Mouse (Mus musculus): ENCODE measurements around the gene Rln3. TPM values are rescaled to one million over a fixed set of nuclear protein-coding genes. Genes with fewer than 3 reads are reported as not detected.

Gene Rln3
- total and polyA plus RNA-seq, 3 experiments = not detected

DNA sequence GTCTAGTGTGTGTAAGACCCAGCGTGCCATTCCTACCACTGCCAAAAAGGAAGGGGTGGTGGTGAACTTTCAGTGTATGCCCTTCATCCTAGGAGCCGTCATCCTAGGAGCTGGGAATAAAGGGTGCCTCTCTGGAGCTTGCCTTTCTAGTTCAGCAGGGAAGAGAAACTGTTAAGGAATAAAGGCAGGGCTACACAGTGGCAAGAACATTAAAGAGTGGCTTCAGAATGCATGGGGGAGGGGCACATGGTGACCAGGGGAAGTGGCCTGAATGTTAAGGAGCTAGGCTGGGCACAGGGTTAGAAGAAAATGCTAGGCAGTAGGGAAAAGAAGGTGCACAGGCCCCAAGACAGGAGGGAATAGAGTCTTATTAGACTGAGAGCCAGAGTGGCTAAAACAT, 24.9 kb upstream of the Rln3 start:
- H3K9ac ChIP-seq (ENCODE audit: insufficient read depth, low read depth) = no peak overlapping the region
- peaks cover 16 to 51% of the 10 kb centered on the region in 2 experiments for H3K4me1 ChIP-seq (ENCODE audit: control insufficient read depth in 1 of 2, insufficient read depth in 2 of 2)
- TF ChIP-seq RAD21 (IDR thresholded peaks at IDR 0.05; ENCODE audit: low read depth, low read length) (no peak), PAX5 (IDR thresholded peaks at IDR 0.05; ENCODE audit: low read length) (no peak), RCOR1 (conservative IDR thresholded peaks at IDR 0.05; ENCODE audit: low read depth, low read length) (no peak), BHLHE40 (IDR thresholded peaks at IDR 0.05; ENCODE audit: low read depth, low read length) (no peak), JUN (IDR thresholded peaks at IDR 0.05; ENCODE audit: insufficient read depth, low read depth, low read length) (no peak), HCFC1 (IDR thresholded peaks at IDR 0.05; ENCODE audit: low read depth, low read length) (no peak), MAFK (IDR thresholded peaks at IDR 0.05; ENCODE audit: insufficient replicate concordance, low read length) (no peak), TBP (conservative IDR thresholded peaks at IDR 0.05; ENCODE audit: low read depth, low read length) (no peak), ZMIZ1 (IDR thresholded peaks at IDR 0.05; ENCODE audit: low read depth, low read length) (no peak), KAT2A (IDR thresholded peaks at IDR 0.05; ENCODE audit: insufficient replicate concordance, low read length) (no peak), POLR2A (IDR thresholded peaks at IDR 0.05; ENCODE audit: low read depth, low read length) (no peak), CTCF (conservative IDR thresholded peaks at IDR 0.05 in 1 of 2, IDR thresholded peaks at IDR 0.05 in 1 of 2; ENCODE audit: low read depth in 2 of 2, low read length in 2 of 2) (no peak), SIN3A (IDR thresholded peaks at IDR 0.05; ENCODE audit: low read length) (no peak), NELFE (IDR thresholded peaks at IDR 0.05; ENCODE audit: low read depth, low read length) (no peak), UBTF (IDR thresholded peaks at IDR 0.05; ENCODE audit: low read depth, low read length) (no peak), ZNF384 (IDR thresholded peaks at IDR 0.05; ENCODE audit: low read depth, low read length) (no peak), TCF12 (IDR thresholded peaks at IDR 0.05; ENCODE audit: low read depth, low read length) (no peak), E2F4 (IDR thresholded peaks at IDR 0.05; ENCODE audit: insufficient replicate concordance, low read depth, low read length) (no peak), USF1 (IDR thresholded peaks at IDR 0.05; ENCODE audit: low read depth, low read length) (no peak), USF2 (conservative IDR thresholded peaks at IDR 0.05; ENCODE audit: low read depth, low read length) (no peak)
- peaks cover 14% of the 10 kb centered on the region for H3K79me2 ChIP-seq (replicated peaks; ENCODE audit: control insufficient read depth, extremely low read depth, insufficient read depth, poor library complexity, severe bottlenecking)
- no peak overlapping the region for H3K27ac ChIP-seq (ENCODE audit: insufficient read depth, low read depth)
- dilution Hi-C loops (cut with MboI; ENCODE audit: extremely low pct_ligation_motif_present, extremely low pct_unique_long_range_greater_than_20kb, low sequenced_read_pairs) (no loop called here), in situ Hi-C loops (cut with MboI; ENCODE audit: low pct_ligation_motif_present, low pct_unique_long_range_greater_than_20kb, low sequenced_read_pairs) (no loop called here)
- DNase-seq (ENCODE audit: extremely low read depth) = no peak
- no peaks in the 10 kb centered on the region for H3K9me3 ChIP-seq (replicated peaks; ENCODE audit: low read length)
- H3K27me3 ChIP-seq (replicated peaks) = no peaks in the 10 kb centered on the region
- H3K4me2 ChIP-seq (ENCODE audit: insufficient read depth, low read depth, poor library complexity, severe bottlenecking) = no peak overlapping the region
- H3K4me3 ChIP-seq (replicated peaks in 1 of 3; ENCODE audit: low read depth in 2 of 3, low read length in 2 of 3, poor library complexity in 1 of 3) = no peak overlapping the region
- H3K36me3 ChIP-seq (replicated peaks in 1 of 2; ENCODE audit: control insufficient read depth in 1 of 2, insufficient read depth in 1 of 2, low read length in 1 of 2) = peaks cover 10 to 37% of the 10 kb centered on the region in 2 experiments

GRCm38 (mm10) chr8:84069169-84069568, 24.4 kb upstream of the Rln3 start:
- no peak overlapping the region for H3K27ac ChIP-seq (ENCODE audit: insufficient read depth, low read depth)
- no peak overlapping the region for H3K4me3 ChIP-seq (replicated peaks in 1 of 3; ENCODE audit: low read depth in 2 of 3, low read length in 2 of 3, poor library complexity in 1 of 3)
- peaks cover 4 to 31% of the 10 kb centered on the region in 2 experiments for H3K36me3 ChIP-seq (replicated peaks in 1 of 2; ENCODE audit: control insufficient read depth in 1 of 2, insufficient read depth in 1 of 2, low read length in 1 of 2)
- H3K79me2 ChIP-seq (replicated peaks; ENCODE audit: control insufficient read depth, extremely low read depth, insufficient read depth, poor library complexity, severe bottlenecking) = peaks cover 14% of the 10 kb centered on the region; the same call in 1 of the 2 replicates
- peaks cover 18 to 57% of the 10 kb centered on the region in 2 experiments for H3K4me1 ChIP-seq (ENCODE audit: control insufficient read depth in 1 of 2, insufficient read depth in 2 of 2)
- no peaks in the 10 kb centered on the region for H3K9me3 ChIP-seq (replicated peaks; ENCODE audit: low read length)
- no peak overlapping the region for H3K4me2 ChIP-seq (ENCODE audit: insufficient read depth, low read depth, poor library complexity, severe bottlenecking)
- TF ChIP-seq MAX (IDR thresholded peaks at IDR 0.05; ENCODE audit: low read length) (no peak), BHLHE40 (IDR thresholded peaks at IDR 0.05; ENCODE audit: low read depth, low read length) (no peak), KAT2A (IDR thresholded peaks at IDR 0.05; ENCODE audit: insufficient replicate concordance, low read length) (no peak), MXI1 (IDR thresholded peaks at IDR 0.05; ENCODE audit: low read depth, low read length) (no peak), RAD21 (IDR thresholded peaks at IDR 0.05; ENCODE audit: low read depth, low read length) (no peak), NRF1 (IDR thresholded peaks at IDR 0.05; ENCODE audit: low read depth, low read length) (no peak), ZMIZ1 (IDR thresholded peaks at IDR 0.05; ENCODE audit: low read depth, low read length) (no peak), SMC3 (IDR thresholded peaks at IDR 0.05; ENCODE audit: low read depth, low read length) (no peak), SIN3A (IDR thresholded peaks at IDR 0.05; ENCODE audit: low read length) (no peak), MEF2A (IDR thresholded peaks at IDR 0.05; ENCODE audit: borderline replicate concordance, low read depth, low read length) (no peak)
- DNase-seq (ENCODE audit: extremely low read depth) = no peak
- in situ Hi-C loops (cut with MboI; ENCODE audit: low pct_ligation_motif_present, low pct_unique_long_range_greater_than_20kb, low sequenced_read_pairs) (no loop called here), dilution Hi-C loops (cut with MboI; ENCODE audit: extremely low pct_ligation_motif_present, extremely low pct_unique_long_range_greater_than_20kb, low sequenced_read_pairs) (no loop called here)
- no peak overlapping the region for H3K9ac ChIP-seq (ENCODE audit: insufficient read depth, low read depth)
- H3K27me3 ChIP-seq (replicated peaks) = no peaks in the 10 kb centered on the region
